Mouse (Mus musculus) MEL (cell line): ENCODE results near the gene Zfp462.

ENCODE experiments used
- CTCF ChIP-seq, 3 experiments: IDR thresholded peaks in 2 of 3; conservative IDR thresholded peaks in 1 of 3; 2 replicates each; pipeline ENCODE4 v1.5.1; 2011 to 2012; ENCODE audit warnings: low read length in 3 of 3, low read depth in 2 of 3, mild to moderate bottlenecking in 2 of 3, improper control_type of control experiment in 1 of 3, inconsistent platforms in 1 of 3, mixed read lengths in 1 of 3, moderate library complexity in 1 of 3; ENCODE audit not compliant: control insufficient read depth in 1 of 3, insufficient read depth in 1 of 3, poor library complexity in 1 of 3, severe bottlenecking in 1 of 3
- E2F4 ChIP-seq: IDR thresholded peaks from 2 replicates; pipeline ENCODE4 v1.6.1; 2011; ENCODE audit warnings: low read depth, low read length, improper control_type of control experiment, borderline replicate concordance
- EP300 ChIP-seq, 2 experiments: IDR thresholded peaks; 2 replicates each; pipeline ENCODE4 v1.6.1; 2011; ENCODE audit warnings: improper control_type of control experiment in 2 of 2, low read length in 2 of 2, low read depth in 1 of 2, mild to moderate bottlenecking in 1 of 2
- NELFE ChIP-seq: IDR thresholded peaks from 2 replicates; pipeline ENCODE4 v1.6.1; 2011; ENCODE audit warnings: low read depth, low read length, improper control_type of control experiment
- POLR2A ChIP-seq, 2 experiments: IDR thresholded peaks; 2 replicates each; pipeline ENCODE4 v1.6.1; 2011 to 2012; ENCODE audit warnings: low read length in 2 of 2, mild to moderate bottlenecking in 2 of 2, control low read depth in 1 of 2, improper control_type of control experiment in 1 of 2, low read depth in 1 of 2, moderate library complexity in 1 of 2; ENCODE audit not compliant: control insufficient read depth in 1 of 2, insufficient read depth in 1 of 2, poor library complexity in 1 of 2
- RAD21 ChIP-seq: IDR thresholded peaks from 2 replicates; pipeline ENCODE4 v1.6.1; 2011; ENCODE audit warnings: mild to moderate bottlenecking, low read depth, low read length, improper control_type of control experiment
- RCOR1 ChIP-seq: IDR thresholded peaks from 2 replicates; pipeline ENCODE4 v1.6.1; 2012; ENCODE audit warnings: low read depth, mild to moderate bottlenecking, inconsistent platforms, low read length, improper control_type of control experiment
- TAL1 ChIP-seq: IDR thresholded peaks from 2 replicates; pipeline ENCODE4 v1.6.1; 2012; ENCODE audit warnings: mild to moderate bottlenecking, inconsistent platforms, low read length, moderate library complexity, mixed read lengths
- TBP ChIP-seq: IDR thresholded peaks from 2 replicates; pipeline ENCODE4 v1.8.0; 2011; ENCODE audit warnings: low read depth, low read length, improper control_type of control experiment

- no peak for TF ChIP-seq RCOR1
- TF ChIP-seq POLR2A (IDR thresholded peaks at IDR 0.05; ENCODE audit: control insufficient read depth in 1 of 2, insufficient read depth in 1 of 2, low read depth in 1 of 2, low read length in 2 of 2, poor library complexity in 1 of 2): no peak
- no peak for TF ChIP-seq NELFE
- no peak for TF ChIP-seq CTCF (IDR thresholded peaks at IDR 0.05 in 2 of 3, conservative IDR thresholded peaks at IDR 0.05 in 1 of 3; ENCODE audit: control insufficient read depth in 1 of 3, insufficient read depth in 1 of 3, low read depth in 2 of 3, low read length in 3 of 3, poor library complexity in 1 of 3, severe bottlenecking in 1 of 3)
- no peak for TF ChIP-seq EP300 (IDR thresholded peaks at IDR 0.05; ENCODE audit: low read depth in 1 of 2, low read length in 2 of 2)
- TF ChIP-seq TBP: no peak
- no peak for TF ChIP-seq E2F4
- no peak for TF ChIP-seq TAL1
- TF ChIP-seq RAD21: no peak
Measured at GRCm38 (mm10) chr4:54984502-54984901, 39.7 kb downstream of the Zfp462 start.
